Mouse (Mus musculus) olfactory bulb, adult 2 months (tissue): ENCODE measurements around the gene Dgka.

Experiments
- CTCF ChIP-seq: fragments of 200-500 bp; IDR thresholded peaks from 2 replicates; pipeline ENCODE4 v1.5.1; 2012; ENCODE audit warnings: low read depth, mild to moderate bottlenecking, low read length, moderate library complexity; ENCODE audit not compliant: insufficient read depth
- POLR2A ChIP-seq: fragments of 200-500 bp; IDR thresholded peaks from 2 replicates; pipeline ENCODE4 v1.6.1; 2012; ENCODE audit warnings: mild to moderate bottlenecking, low read depth, low read length, moderate library complexity; ENCODE audit not compliant: insufficient read depth

DNA sequence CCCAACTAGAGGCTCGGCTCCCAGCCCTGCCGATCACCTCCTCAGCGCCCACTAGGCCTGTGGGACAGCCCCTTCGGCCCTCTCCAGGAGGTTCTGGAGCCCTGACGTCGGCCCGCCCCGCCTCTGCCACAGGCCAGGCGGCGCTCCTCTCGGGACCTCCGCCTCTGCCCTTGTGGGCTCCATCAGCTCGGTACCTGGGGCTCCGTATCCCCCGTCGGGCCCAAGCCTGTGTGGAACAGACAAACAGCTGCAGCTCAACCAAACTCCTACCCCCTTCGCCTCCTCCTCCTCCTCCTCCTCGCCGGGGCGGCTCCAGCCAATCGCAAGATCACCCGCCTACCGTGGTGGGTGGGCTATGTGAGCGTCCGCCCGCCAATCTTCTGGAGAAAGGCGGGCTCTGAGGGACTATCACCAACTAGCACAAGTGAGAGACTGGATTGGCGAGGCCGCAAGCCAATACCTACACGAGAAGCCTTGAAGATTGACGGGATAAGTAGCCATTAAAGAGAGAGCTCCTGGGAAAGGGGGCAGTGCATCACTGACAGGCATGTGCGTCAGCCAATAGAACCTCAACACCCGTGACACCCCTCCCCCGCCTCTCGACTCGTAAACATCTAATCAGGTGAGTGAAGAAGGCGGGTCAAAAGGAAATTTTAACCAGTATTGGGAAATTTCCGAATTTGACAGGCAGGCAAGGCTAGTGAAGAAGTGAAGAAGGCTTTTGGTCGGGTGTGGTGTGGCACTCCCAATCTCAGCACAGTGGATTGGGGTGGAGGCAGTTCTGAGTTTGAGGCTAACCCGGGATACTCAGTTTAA, 48.5 kb downstream of the Dgka start, which contains the start of gene Rab5b:
- TF ChIP-seq CTCF, result no peak
- peak; percentile 85 for TF ChIP-seq POLR2A
